Mouse (Mus musculus) midbrain, embryonic 13.5 days (tissue): ENCODE measurements around the gene Ube2l3. TPM values are rescaled to one million over a fixed set of nuclear protein-coding genes. Genes with fewer than 3 reads are reported as not detected.

Experiments used
- microRNA counts: library from miRNA; unstranded; fragments of <30 nt; microRNA quantifications from one replicate; lab custom pipeline; 2016
- microRNA-seq: library from miRNA; unstranded; fragments of <30 nt; microRNA quantifications from one replicate; pipeline ENCODE4, GENCODE M21; 2016
- polyA plus RNA-seq: library from polyadenylated mRNA; unstranded; fragments of >200 nt; fragmentation: Nextera tagmentation; extraction: Ambion mirVana; gene quantifications from 2 replicates; pipeline ENCODE4 v1.2.1, GENCODE M21; 2015

Ube2l3 gene
- polyA plus RNA-seq, 1 experiment from 2014 or later, result 342 TPM

MicroRNA genes within 50 kb of the gene (microRNA counts, 519-probe panel; counts per million panel counts)
- microRNA mmu-miR-130b (lab: Ali Mortazavi, UCI) (5,608 counts per million, percentile 92 among the panel's probes with 10 or more counts), microRNA mmu-miR-301b (lab: Ali Mortazavi, UCI) (4,622 counts per million, percentile 83 among the panel's probes with 10 or more counts)

Small RNA genes within 50 kb of the gene (microRNA-seq; reads per million reads assigned to microRNA genes)
- gene Mir130b (8,633 reads per million, percentile 95 among the genes with 10 or more reads in this experiment), gene Mir301b (239 reads per million, percentile 62 among the genes with 10 or more reads in this experiment)

Other genes with a start within 250 kb of the Ube2l3 start
- gene Mapk1, start 219.3 kb downstream of the Ube2l3 start, polyA plus RNA-seq, result 160 and 173 TPM in 2 replicates
- 155 TPM in 2 replicates for gene Ypel1, start 133.0 kb downstream of the Ube2l3 start, polyA plus RNA-seq
- 168 and 171 TPM in 2 replicates for gene Ppil2, start 91.4 kb downstream of the Ube2l3 start, polyA plus RNA-seq
- 34.1 and 35.5 TPM in 2 replicates for gene 2610318N02Rik, start 77.5 kb downstream of the Ube2l3 start, polyA plus RNA-seq
- gene Sdf2l1, start 70.3 kb downstream of the Ube2l3 start, polyA plus RNA-seq, result 37.0 and 42.9 TPM in 2 replicates
- 21.5 and 22.0 TPM in 2 replicates for gene Ydjc, start 58.0 kb downstream of the Ube2l3 start, polyA plus RNA-seq
- gene Ccdc116, start 55.4 kb downstream of the Ube2l3 start, polyA plus RNA-seq, result 1.1 and 1.4 TPM in 2 replicates
- 2.1 and 2.5 TPM in 2 replicates for gene Rimbp3, start 6.0 kb upstream of the Ube2l3 start, polyA plus RNA-seq
- gene Hic2, start 30.9 kb upstream of the Ube2l3 start, polyA plus RNA-seq, result 13.2 and 13.6 TPM in 2 replicates
- gene Tmem191c, start 73.4 kb upstream of the Ube2l3 start, polyA plus RNA-seq, result 24.1 and 28.1 TPM in 2 replicates
- 1.1 and 2.2 TPM in 2 replicates for gene Serpind1, start 128.7 kb upstream of the Ube2l3 start, polyA plus RNA-seq
- 21.2 and 23.3 TPM in 2 replicates for gene Snap29, start 203.3 kb upstream of the Ube2l3 start, polyA plus RNA-seq
- 62.7 and 67.5 TPM in 2 replicates for gene Pi4ka, start 203.7 kb upstream of the Ube2l3 start, polyA plus RNA-seq
- 88.7 and 91.2 TPM in 2 replicates for gene Crkl, start 249.3 kb upstream of the Ube2l3 start, polyA plus RNA-seq